ENCODE assay signal across 27 mouse cellular contexts in genomic region chr1:58885646-58886045, GRCm38 (mm10).
"Had no signal": no experiment of that assay in that cellular context is flagged by ENCODE, and none has a peak within 500 bp of the region (broad histone marks: within the 10 kb centered on the region; RNA-seq: fewer than 3 reads in every experiment).

No protein-coding gene starts in this region.

- H3K9me3 ChIP-seq: heart, embryonic 13.5 days; heart, embryonic 15.5 days; hindbrain, embryonic 10.5 days; hindbrain, embryonic 12.5 days; intestine, embryonic 15.5 days; limb, embryonic 12.5 days; liver, embryonic 13.5 days; liver, embryonic 15.5 days had no signal

- H3K4me3 ChIP-seq: heart, embryonic 13.5 days; heart, embryonic 15.5 days; hindbrain, embryonic 10.5 days; hindbrain, embryonic 12.5 days; intestine, embryonic 15.5 days; layer of hippocampus, adult 2 months; left cerebral cortex, adult 2 months; limb, embryonic 12.5 days; liver, embryonic 13.5 days; liver, embryonic 15.5 days had no signal

- H3K4me1 ChIP-seq: heart, embryonic 13.5 days; heart, embryonic 15.5 days; hindbrain, embryonic 10.5 days; hindbrain, embryonic 12.5 days; intestine, embryonic 15.5 days; limb, embryonic 12.5 days; liver, embryonic 13.5 days; liver, embryonic 15.5 days had no signal

- ATAC-seq: hindbrain, embryonic 16.5 days; inflammation-experienced regulatory T-cells, adult 6 months; intestine, embryonic 15.5 days; intestine, postnatal 0 days had no signal

- H3K4me2 ChIP-seq: heart, embryonic 11.5 days; heart, embryonic 13.5 days; heart, embryonic 15.5 days; hindbrain, embryonic 12.5 days; hindbrain, embryonic 14.5 days; intestine, embryonic 15.5 days; limb, embryonic 12.5 days; liver, embryonic 11.5 days; liver, embryonic 13.5 days; liver, embryonic 15.5 days had no signal

- H3K27ac ChIP-seq: heart, embryonic 13.5 days; heart, embryonic 15.5 days; hindbrain, embryonic 10.5 days; hindbrain, embryonic 12.5 days; hindbrain, embryonic 14.5 days; intestine, embryonic 15.5 days; layer of hippocampus, adult 2 months; left cerebral cortex, adult 2 months; limb, embryonic 12.5 days; liver, embryonic 13.5 days; liver, embryonic 15.5 days had no signal

- H3K9ac ChIP-seq: heart, embryonic 13.5 days; heart, embryonic 15.5 days; hindbrain, embryonic 12.5 days; hindbrain, embryonic 14.5 days; intestine, embryonic 15.5 days; limb, embryonic 12.5 days; liver, embryonic 13.5 days; liver, embryonic 15.5 days had no signal

- H3K36me3 ChIP-seq: heart, embryonic 13.5 days; heart, embryonic 15.5 days; hindbrain, embryonic 10.5 days; hindbrain, embryonic 12.5 days; intestine, embryonic 15.5 days; limb, embryonic 12.5 days; liver, embryonic 13.5 days; liver, embryonic 15.5 days had no signal

- H3K27me3 ChIP-seq: heart, embryonic 13.5 days; heart, embryonic 15.5 days; hindbrain, embryonic 12.5 days; intestine, embryonic 15.5 days; limb, embryonic 12.5 days; liver, embryonic 13.5 days; liver, embryonic 15.5 days had no signal

- DNase-seq: gastrocnemius, postnatal 14 days; gastrocnemius, postnatal 36 days; heart, adult 18-20 months; heart, postnatal 14 days; heart, postnatal 4 days; kidney, adult 18-20 months; kidney, adult 8-10 months; kidney, postnatal 10 days; kidney, postnatal 25 days; kidney, postnatal 4 days; liver; liver, embryonic 13.5 days had no signal
